Mouse (Mus musculus): ENCODE measurements around the gene Ralgps1. TPM values are rescaled to one million over a fixed set of nuclear protein-coding genes. Genes with fewer than 3 reads are reported as not detected.

Ralgps1 gene
- 8.9 TPM for polyA plus RNA-seq (2017; shearing (Covaris generic))

GRCm38 (mm10) chr2:33370777-33371647 is at the start of gene Ralgps1:
Gene Ralgps1, minus strand, starts transcription at chr2:33371486.

GRCm38 (mm10) chr2:33215700-33216509 is 155.4 kb downstream of the Ralgps1 start, which contains the start of gene Angptl2:
Gene Angptl2, plus strand, starts transcription at chr2:33216069.

GRCm38 (mm10) chr2:33131500-33132092 is 239.7 kb downstream of the Ralgps1 start, which contains the start of gene Garnl3:
Gene Garnl3, minus strand, starts transcription at chr2:33131654.

Other genes with a start within 250 kb of the Ralgps1 start
- gene Garnl3, start 239.8 kb downstream of the Ralgps1 start, polyA plus RNA-seq (2017; shearing (Covaris generic)): 1.0 TPM
- 0.47 TPM for gene Angptl2, start 155.4 kb downstream of the Ralgps1 start, polyA plus RNA-seq (2017; shearing (Covaris generic))
- 3.9 TPM for gene Zbtb34, start 59.8 kb upstream of the Ralgps1 start, polyA plus RNA-seq (2017; shearing (Covaris generic))
- gene Zbtb43, start 97.1 kb upstream of the Ralgps1 start, polyA plus RNA-seq (2017; shearing (Covaris generic)): 25.4 TPM